Mouse (Mus musculus) lung, postnatal 0 days (tissue): ENCODE data around the gene Krt8. TPM values are rescaled to one million over a fixed set of nuclear protein-coding genes. Genes with fewer than 3 reads are reported as not detected.
"Not testable (repeated sequence)": the region's sequence is repeated elsewhere in the genome, so short reads cannot be mapped to it uniquely, and the experiment has no call there.

Experiments used
- ATAC-seq: fragments of 200-750 bp; cut with Nextera tagmentation; 2 replicates; pipeline ENCODE4 v1.8.0; 2017; ENCODE audit warnings: moderate library complexity
- DNase-seq: peaks from one replicate; pipeline ENCODE4 v3.0.0-alpha.2; 2016; ENCODE audit warnings: low spot score
- H3K27ac ChIP-seq: fragments of 300-500 bp; sonication (generic); 2 replicates; pipeline ENCODE4 v1.5.1; 2014; ENCODE audit warnings: antibody characterized with exemption, mild to moderate bottlenecking, low read length, mixed read lengths
- H3K27me3 ChIP-seq: fragments of 300-500 bp; sonication (generic); replicated peaks from 2 replicates; pipeline ENCODE4 v1.6.1; 2014; ENCODE audit warnings: low read length, mixed read lengths; ENCODE audit not compliant: insufficient read depth
- H3K36me3 ChIP-seq: fragments of 300-500 bp; sonication (generic); 2 replicates; pipeline ENCODE4 v1.6.1; 2014; ENCODE audit warnings: low read length, mixed read lengths; ENCODE audit not compliant: insufficient read depth
- H3K4me1 ChIP-seq: fragments of 300-500 bp; sonication (generic); 2 replicates; pipeline ENCODE4 v1.6.1; 2014; ENCODE audit warnings: antibody characterized with exemption, low read depth, low read length, mixed read lengths; ENCODE audit not compliant: insufficient read depth
- H3K4me2 ChIP-seq: fragments of 300-500 bp; sonication (generic); replicated peaks from 2 replicates; pipeline ENCODE4 v1.6.1; 2014; ENCODE audit warnings: low read depth, mild to moderate bottlenecking, low read length, moderate library complexity, mixed read lengths
- H3K4me3 ChIP-seq: fragments of 300-500 bp; sonication (generic); 2 replicates; pipeline ENCODE4 v1.5.1; 2014; ENCODE audit warnings: low read depth, low read length
- H3K9ac ChIP-seq: fragments of 300-500 bp; sonication (generic); replicated peaks from 2 replicates; pipeline ENCODE4 v1.6.1; 2014; ENCODE audit warnings: low read depth, mild to moderate bottlenecking
- H3K9me3 ChIP-seq: fragments of 300-500 bp; sonication (generic); 2 replicates; pipeline ENCODE4 v1.6.1; 2016; ENCODE audit warnings: low read length, mixed read lengths
- CTCF ChIP-seq: IDR thresholded peaks from 2 replicates; pipeline ENCODE4 v1.5.1; 2016; ENCODE audit warnings: antibody characterized with exemption, mild to moderate bottlenecking
- EP300 ChIP-seq: IDR thresholded peaks from 2 replicates; pipeline ENCODE4 v1.6.1; 2016; ENCODE audit warnings: antibody characterized with exemption, mild to moderate bottlenecking, control low read depth
- WGBS: fragments of 180-500 bp; shearing (Covaris S2); extraction: QIAGEN DNeasy Blood & Tissue Kit; methylation state at CpG from one replicate; pipeline ENCODE4 v1.1.7; 2014; 5-methylcytosine and 5-hydroxymethylcytosine counted together
- polyA plus RNA-seq: library from polyadenylated mRNA; unstranded; fragments of >200 nt; fragmentation: Nextera tagmentation; extraction: Ambion mirVana; gene quantifications from 2 replicates; pipeline ENCODE4 v1.2.1, GENCODE M21; 2015

Gene Krt8
- polyA plus RNA-seq, 1 experiment from 2014 or later = 353 TPM

DNA sequence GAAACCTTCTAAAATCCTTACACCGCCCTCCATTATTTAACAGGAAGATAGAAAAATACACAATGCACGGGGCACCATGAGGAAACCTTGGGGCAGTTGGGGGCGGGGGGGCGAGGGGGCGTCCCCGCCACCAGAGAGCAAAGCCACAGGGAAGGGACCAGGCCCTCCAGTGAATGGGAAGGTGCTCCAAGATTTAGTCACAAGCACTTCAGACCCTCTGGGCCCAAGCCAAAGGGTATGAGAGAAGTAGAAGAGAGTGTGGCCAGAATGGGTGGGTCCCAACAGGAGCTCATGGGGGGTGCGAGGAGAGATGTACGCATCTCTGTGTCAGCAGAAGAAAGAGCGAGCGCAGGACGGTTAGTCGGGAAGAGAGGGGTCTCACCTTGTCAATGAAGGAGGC lies 766 bp downstream of the Krt8 start:
- peak; percentile 81 for DNase-seq
- peak overlapping the region; percentile 88 for H3K27ac ChIP-seq
- no peaks in the 10 kb centered on the region for H3K9me3 ChIP-seq
- peak; percentile 65 for ATAC-seq
- 0 out of 2 replicates have a peak, but pooled peaks cover 4% of the 10 kb centered on the region for H3K27me3 ChIP-seq
- peaks cover 8% of the 10 kb centered on the region; the same call in 1 of the 2 replicates for H3K4me1 ChIP-seq
- no peaks in the 10 kb centered on the region for H3K36me3 ChIP-seq
- no peak for TF ChIP-seq EP300
- TF ChIP-seq CTCF = no peak
- 17% methylated on average over 12 of the region's 12 CpGs for WGBS
- H3K4me3 ChIP-seq = peak overlapping the region; percentile 43
- H3K4me2 ChIP-seq = peak overlapping the region; percentile 58
- H3K9ac ChIP-seq = peak overlapping the region; percentile 59

DNA sequence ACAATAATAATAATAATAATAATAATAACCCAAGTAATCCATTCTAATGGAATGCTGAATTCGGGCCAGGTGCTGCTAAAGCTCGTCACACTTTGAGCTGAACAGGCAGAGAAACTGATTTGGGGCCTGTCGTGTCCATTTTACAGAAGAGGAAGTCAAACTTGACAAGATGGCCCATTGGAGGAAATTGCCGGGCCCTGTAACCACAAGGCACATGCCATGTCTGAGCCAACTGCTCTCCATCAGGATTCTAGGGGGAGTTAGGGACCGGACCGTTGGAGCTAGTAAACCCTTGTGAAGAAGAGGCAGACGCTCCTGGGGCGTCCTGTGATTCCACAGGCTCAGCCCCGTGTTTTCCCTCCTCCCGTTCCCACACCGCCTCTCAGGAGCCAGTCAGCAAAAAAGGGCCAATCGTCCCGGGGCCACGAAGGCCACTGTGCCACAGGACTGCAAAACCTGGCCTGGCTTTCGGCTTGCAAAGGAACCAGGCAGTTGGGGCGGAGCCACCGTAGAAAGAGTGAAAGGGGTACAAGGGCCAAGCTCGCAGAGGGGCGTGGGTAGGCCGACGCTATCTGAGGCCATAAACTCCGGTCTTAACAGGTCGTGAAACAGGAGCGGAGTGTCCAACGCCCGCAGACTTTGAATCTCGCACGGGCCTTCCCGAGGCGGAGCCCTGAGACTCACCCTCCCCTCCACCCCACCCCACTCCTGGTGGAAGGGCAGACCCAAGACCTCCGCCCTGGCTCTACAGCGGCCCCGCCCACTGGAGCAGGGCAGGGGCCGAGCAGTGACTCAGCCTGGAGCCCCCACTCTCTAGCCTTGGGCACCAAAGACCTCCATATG lies 1.4 kb downstream of the Krt8 start:
- Histone ChIP-seq H3K9me3 (no peaks in the 10 kb centered on the region), H3K4me2 (peak overlapping the region; percentile 58), H3K9ac (peak overlapping the region; percentile 59), H3K27ac (peak overlapping the region; percentile 88), H3K27me3 (0 out of 2 replicates have a peak, but pooled peaks cover 4% of the 10 kb centered on the region), H3K4me1 (peaks cover 8% of the 10 kb centered on the region; the same call in 1 of the 2 replicates), H3K36me3 (no peaks in the 10 kb centered on the region), H3K4me3 (peak overlapping the region; percentile 43)
- TF ChIP-seq CTCF = no peak
- no peak for TF ChIP-seq EP300
- WGBS = 6% methylated on average over 34 of the region's 34 CpGs
- DNase-seq = peak; percentile 74
- peak; percentile 63 for ATAC-seq

DNA sequence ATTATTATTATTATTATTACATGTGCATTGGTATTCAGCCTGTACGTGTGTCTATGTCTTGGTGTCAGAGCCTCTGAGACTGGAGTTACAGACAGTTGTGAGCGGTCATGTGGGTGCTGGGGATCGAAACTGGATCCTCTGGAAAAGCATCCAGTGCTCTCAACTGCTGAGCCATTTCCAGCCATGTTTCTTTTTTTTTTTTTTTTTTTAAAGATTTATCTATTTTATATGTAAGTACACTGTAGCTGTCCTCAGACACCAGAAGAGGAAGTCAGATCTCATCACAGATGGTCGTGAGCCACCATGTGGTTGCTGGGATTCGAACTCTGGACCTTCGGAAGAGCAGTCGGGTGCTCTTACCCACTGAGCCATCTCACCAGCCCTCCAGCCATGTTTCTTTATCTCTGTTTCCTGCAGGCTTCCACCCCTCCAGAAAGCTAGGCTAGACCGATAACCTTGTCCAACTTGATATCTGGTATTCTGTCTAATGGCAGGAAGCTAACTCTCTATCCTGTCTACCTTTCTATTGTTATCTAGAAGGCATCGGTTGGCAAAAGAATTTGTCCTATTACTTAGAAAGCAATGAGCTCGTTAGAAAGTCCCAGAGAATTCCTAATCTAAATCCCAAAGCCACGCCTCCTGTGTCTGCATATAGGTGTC lies 4.5 kb downstream of the Krt8 start:
- DNase-seq (no peak), ATAC-seq (no peak)
- no peak for TF ChIP-seq EP300
- TF ChIP-seq CTCF = no peak
- Histone ChIP-seq H3K27ac (no peak overlapping the region), H3K9me3 (no peaks in the 10 kb centered on the region), H3K4me2 (no peak overlapping the region), H3K4me3 (no peak overlapping the region), H3K4me1 (peaks cover 5% of the 10 kb centered on the region; the same call in 1 of the 2 replicates), H3K9ac (no peak overlapping the region), H3K27me3 (0 out of 2 replicates have a peak, but pooled peaks cover 3% of the 10 kb centered on the region), H3K36me3 (no peaks in the 10 kb centered on the region)
- 85% methylated on average over 11 of the region's 11 CpGs for WGBS

DNA sequence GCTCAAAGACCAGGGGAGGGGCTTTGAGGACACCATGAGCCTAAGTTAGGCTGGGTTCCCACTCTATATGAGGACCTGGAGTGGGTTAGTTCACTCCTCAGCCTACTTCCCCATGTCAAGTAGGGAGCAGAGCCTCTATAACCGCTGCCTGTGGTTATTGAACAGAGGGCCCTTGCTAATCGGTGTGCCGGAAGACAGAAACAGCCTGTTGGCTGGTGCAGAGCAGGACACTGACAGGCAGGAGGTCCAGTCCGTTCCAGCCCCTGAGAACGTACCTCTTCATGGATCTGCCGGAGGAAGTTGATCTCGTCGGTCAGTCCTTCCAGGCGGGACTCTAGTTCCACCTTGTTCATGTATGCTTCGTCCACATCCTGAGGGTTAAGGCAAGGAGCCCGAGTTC lies 5.1 kb downstream of the Krt8 start:
- peaks cover 4% of the 10 kb centered on the region; the same call in 1 of the 2 replicates for H3K4me1 ChIP-seq
- H3K4me2 ChIP-seq = no peak overlapping the region
- 83% methylated on average over 11 of the region's 11 CpGs for WGBS
- TF ChIP-seq CTCF (no peak), EP300 (no peak)
- no peaks in the 10 kb centered on the region for H3K9me3 ChIP-seq
- H3K27ac ChIP-seq = no peak overlapping the region
- no peaks in the 10 kb centered on the region for H3K36me3 ChIP-seq
- no peak for ATAC-seq
- H3K9ac ChIP-seq = no peak overlapping the region
- no peak overlapping the region for H3K4me3 ChIP-seq
- H3K27me3 ChIP-seq = no peaks in the 10 kb centered on the region
- no peak for DNase-seq

DNA sequence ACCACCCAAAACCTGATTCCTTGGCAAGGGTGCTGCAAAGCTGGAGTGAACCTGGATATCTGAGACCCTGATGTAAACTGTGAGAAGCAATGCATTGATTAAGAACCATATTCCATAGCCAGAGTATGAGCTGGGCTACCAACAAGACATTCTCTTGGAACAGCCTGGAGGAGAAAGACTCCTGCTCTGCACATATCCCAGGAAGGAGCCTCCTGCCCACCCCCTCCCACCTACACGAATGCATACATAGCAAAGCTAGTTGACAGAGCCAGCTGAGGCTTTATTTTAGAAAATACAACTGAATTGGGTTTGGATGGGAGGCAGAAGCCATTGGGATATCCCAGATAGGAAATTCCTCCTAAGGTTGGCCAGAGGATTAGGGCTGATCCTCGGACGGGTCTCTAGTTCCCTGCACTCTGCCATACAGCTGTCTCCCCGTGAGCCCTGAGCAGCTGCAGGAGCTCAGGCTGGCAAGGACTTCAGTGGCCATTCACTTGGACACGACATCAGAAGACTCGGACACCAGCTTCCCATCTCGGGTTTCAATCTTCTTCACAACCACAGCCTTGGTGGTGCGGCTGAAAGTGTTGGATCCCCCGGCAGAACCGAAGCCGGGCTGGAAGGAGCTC lies 7.7 kb downstream of the Krt8 start:
- H3K27ac ChIP-seq, H3K36me3 ChIP-seq, DNase-seq, H3K27me3 ChIP-seq, H3K4me2 ChIP-seq, ATAC-seq, H3K4me3 ChIP-seq, H3K4me1 ChIP-seq, H3K9me3 ChIP-seq, H3K9ac ChIP-seq: not testable (repeated sequence)
- 70% methylated on average over 8 of the region's 11 CpGs for WGBS
